Mouse (Mus musculus) brain, adult 2 months (tissue): ENCODE data around the gene Ethe1.
A peak's percentile ranks its signal among the peaks of the same experiment; 100 is the strongest.

Experiments
- DNase-seq: peaks from one replicate; pipeline ENCODE4 v3.0.0; 2011; ENCODE audit warnings: low read depth, low spot score

Gene Ethe1

GRCm38 (mm10) chr7:24653681-24654080 lies 66.3 kb downstream of the Ethe1 start:
- DNase-seq: peak; percentile 29
